Mouse (Mus musculus): ENCODE measurements around the gene Prkar2b. TPM values are rescaled to one million over a fixed set of nuclear protein-coding genes. Genes with fewer than 3 reads are reported as not detected.
A peak's percentile ranks its signal among the peaks of the same experiment; 100 is the strongest.

Prkar2b gene
- polyA plus RNA-seq, 1 experiment = 8.9 TPM

- TF ChIP-seq CTCF (IDR thresholded peaks at IDR 0.05; ENCODE audit: low read depth, low read length) = no peak
- no peak for TF ChIP-seq EP300 (IDR thresholded peaks at IDR 0.05; ENCODE audit: insufficient read depth, low read depth, low read length)
- no peak for TF ChIP-seq POLR2A (IDR thresholded peaks at IDR 0.05; ENCODE audit: insufficient read depth, low read length)
- H3K36me3 ChIP-seq (ENCODE audit: control insufficient read depth, insufficient read depth, low read length, poor library complexity, severe bottlenecking) = no peaks in the 10 kb centered on the region
- H3K9me3 ChIP-seq (replicated peaks; ENCODE audit: control insufficient read depth, insufficient read depth, low read length, poor library complexity, severe bottlenecking) = no peaks in the 10 kb centered on the region
- H3K4me1 ChIP-seq (ENCODE audit: control insufficient read depth, insufficient read depth, low read length) = no peaks in the 10 kb centered on the region
- H3K27ac ChIP-seq (ENCODE audit: insufficient read depth, low read length) = no peak overlapping the region
- no peaks in the 10 kb centered on the region for H3K27me3 ChIP-seq (ENCODE audit: control insufficient read depth, insufficient read depth, low read length, poor library complexity, severe bottlenecking)
- no peak overlapping the region for H3K9ac ChIP-seq (ENCODE audit: low read depth, poor library complexity, severe bottlenecking)
- H3K4me3 ChIP-seq (ENCODE audit: low read depth, low read length) = no peak overlapping the region
Measured at GRCm38 (mm10) chr12:31965517-31966212, 95.4 kb downstream of the Prkar2b start.

- Histone ChIP-seq H3K9me3 (replicated peaks; ENCODE audit: control insufficient read depth, insufficient read depth, low read length, poor library complexity, severe bottlenecking) (no peaks in the 10 kb centered on the region), H3K27me3 (ENCODE audit: control insufficient read depth, insufficient read depth, low read length, poor library complexity, severe bottlenecking) (no peaks in the 10 kb centered on the region), H3K27ac (ENCODE audit: insufficient read depth, low read length) (no peak overlapping the region), H3K4me3 (ENCODE audit: low read depth, low read length) (no peak overlapping the region), H3K4me1 (ENCODE audit: control insufficient read depth, insufficient read depth, low read length) (no peaks in the 10 kb centered on the region), H3K9ac (ENCODE audit: low read depth, poor library complexity, severe bottlenecking) (no peak overlapping the region), H3K36me3 (ENCODE audit: control insufficient read depth, insufficient read depth, low read length, poor library complexity, severe bottlenecking) (no peaks in the 10 kb centered on the region)
- no peak for TF ChIP-seq CTCF (IDR thresholded peaks at IDR 0.05; ENCODE audit: low read depth, low read length)
- no peak for TF ChIP-seq EP300 (IDR thresholded peaks at IDR 0.05; ENCODE audit: insufficient read depth, low read depth, low read length)
- TF ChIP-seq POLR2A (IDR thresholded peaks at IDR 0.05; ENCODE audit: insufficient read depth, low read length) = no peak
Measured at GRCm38 (mm10) chr12:31964074-31964473, 97.0 kb downstream of the Prkar2b start.

GRCm38 (mm10) chr12:31955843-31956242 lies 105.3 kb downstream of the Prkar2b start:
- TF ChIP-seq EP300 (IDR thresholded peaks at IDR 0.05; ENCODE audit: insufficient read depth, low read depth, low read length) = no peak
- no peak for TF ChIP-seq CTCF (IDR thresholded peaks at IDR 0.05; ENCODE audit: low read depth, low read length)
- TF ChIP-seq POLR2A (IDR thresholded peaks at IDR 0.05; ENCODE audit: insufficient read depth, low read length) = no peak
- H3K27ac ChIP-seq (ENCODE audit: insufficient read depth, low read length) = no peak overlapping the region
- H3K36me3 ChIP-seq (ENCODE audit: control insufficient read depth, insufficient read depth, low read length, poor library complexity, severe bottlenecking) = no peaks in the 10 kb centered on the region

GRCm38 (mm10) chr12:31950659-31951031 lies 110.5 kb downstream of the Prkar2b start:
- H3K9ac ChIP-seq (ENCODE audit: low read depth, poor library complexity, severe bottlenecking) = peak overlapping the region; percentile 20; the same call in 1 of the 2 replicates
- H3K4me1 ChIP-seq (ENCODE audit: control insufficient read depth, insufficient read depth, low read length) = peaks cover 3% of the 10 kb centered on the region
- peak overlapping the region; percentile 66 for H3K27ac ChIP-seq (ENCODE audit: insufficient read depth, low read length)
- no peaks in the 10 kb centered on the region for H3K27me3 ChIP-seq (ENCODE audit: control insufficient read depth, insufficient read depth, low read length, poor library complexity, severe bottlenecking)
- no peak for TF ChIP-seq EP300 (IDR thresholded peaks at IDR 0.05; ENCODE audit: insufficient read depth, low read depth, low read length)
- TF ChIP-seq CTCF (IDR thresholded peaks at IDR 0.05; ENCODE audit: low read depth, low read length) = no peak
- TF ChIP-seq POLR2A (IDR thresholded peaks at IDR 0.05; ENCODE audit: insufficient read depth, low read length) = peak; percentile 78
- H3K4me3 ChIP-seq (ENCODE audit: low read depth, low read length) = peak overlapping the region; percentile 76
- no peaks in the 10 kb centered on the region for H3K36me3 ChIP-seq (ENCODE audit: control insufficient read depth, insufficient read depth, low read length, poor library complexity, severe bottlenecking)
- no peaks in the 10 kb centered on the region for H3K9me3 ChIP-seq (replicated peaks; ENCODE audit: control insufficient read depth, insufficient read depth, low read length, poor library complexity, severe bottlenecking)

More at GRCm38 (mm10) chr12:31955843-31956242, 105.3 kb downstream of the Prkar2b start:
- H3K9ac ChIP-seq (ENCODE audit: low read depth, poor library complexity, severe bottlenecking) = no peak overlapping the region
- no peaks in the 10 kb centered on the region for H3K4me1 ChIP-seq (ENCODE audit: control insufficient read depth, insufficient read depth, low read length)
- no peak overlapping the region for H3K4me3 ChIP-seq (ENCODE audit: low read depth, low read length)
- H3K9me3 ChIP-seq (replicated peaks; ENCODE audit: control insufficient read depth, insufficient read depth, low read length, poor library complexity, severe bottlenecking) = no peaks in the 10 kb centered on the region
- no peaks in the 10 kb centered on the region for H3K27me3 ChIP-seq (ENCODE audit: control insufficient read depth, insufficient read depth, low read length, poor library complexity, severe bottlenecking)

- peak within 1 kb of the TSS; percentile 66 for H3K27ac ChIP-seq (ENCODE audit: insufficient read depth, low read length)
- peak within 1 kb of the TSS; percentile 98 for H3K9ac ChIP-seq (ENCODE audit: low read depth, poor library complexity, severe bottlenecking)
- TF ChIP-seq EP300 (IDR thresholded peaks at IDR 0.05; ENCODE audit: insufficient read depth, low read depth, low read length) (no peak), POLR2A (IDR thresholded peaks at IDR 0.05; ENCODE audit: insufficient read depth, low read length) (no peak), CTCF (IDR thresholded peaks at IDR 0.05; ENCODE audit: low read depth, low read length) (no peak)
- peak within 1 kb of the TSS; percentile 85 for H3K4me3 ChIP-seq (ENCODE audit: low read depth, low read length)
- no peaks in the 10 kb centered on the region for H3K9me3 ChIP-seq (replicated peaks; ENCODE audit: control insufficient read depth, insufficient read depth, low read length, poor library complexity, severe bottlenecking)
- peaks cover 3% of the 10 kb centered on the region for H3K4me1 ChIP-seq (ENCODE audit: control insufficient read depth, insufficient read depth, low read length)
- H3K27me3 ChIP-seq (ENCODE audit: control insufficient read depth, insufficient read depth, low read length, poor library complexity, severe bottlenecking) = no peaks in the 10 kb centered on the region
- H3K36me3 ChIP-seq (ENCODE audit: control insufficient read depth, insufficient read depth, low read length, poor library complexity, severe bottlenecking) = no peaks in the 10 kb centered on the region
Measured at GRCm38 (mm10) chr12:31949759-31950658, 111.1 kb downstream of the Prkar2b start, which contains the start of gene Hbp1. TSS of gene Hbp1 (minus strand) at chr12:31950535.

Data from ES-Bruce4 (cell line).